In genomic region chr14:40914701-40915100, GRCm38 (mm10) we compare ENCODE assay signal across 11 mouse cellular contexts. TPM values are rescaled to one million over a fixed set of nuclear protein-coding genes. Genes with fewer than 3 reads are reported as not detected.
DNase-seq lines count a peak whose midpoint lies in the region; ATAC-seq and TF ChIP-seq lines count a peak whose summit lies in the region.
"Had no signal": no experiment of that assay in that cellular context is flagged by ENCODE, and none has a peak within 500 bp of the region (broad histone marks: within the 10 kb centered on the region; RNA-seq: fewer than 3 reads in every experiment).

No protein-coding gene starts in this region.

- DNase-seq in adrenal gland, adult 2 months: peak; percentile 62
- DNase-seq in adrenal gland, postnatal 25 days: no peak
- no peak for DNase-seq in lung, postnatal 0 days (ENCODE audit: low spot score)
- no peak for DNase-seq in lung, postnatal 36 days
- DNase-seq in kidney, postnatal 10 days: peak; percentile 72
- no peak for DNase-seq in midbrain, embryonic 10.5 days (ENCODE audit: low spot score)
- no peak for DNase-seq in urinary bladder, adult 18-20 months (ENCODE audit: low spot score in 2 of 2)
- DNase-seq in B cell, adult 2 months: no peak
- DNase-seq: cerebellum, adult 2 months had no signal

- no peak overlapping the region for H3K27ac ChIP-seq in lung, postnatal 0 days (ENCODE audit: low read length)
- no peak overlapping the region for H3K27ac ChIP-seq in midbrain, embryonic 10.5 days (replicated peaks)
- H3K27ac ChIP-seq: hindbrain, embryonic 10.5 days; neural tube, embryonic 15.5 days had no signal

- no peaks in the 10 kb centered on the region for H3K9me3 ChIP-seq in lung, postnatal 0 days (ENCODE audit: low read length)
- no peaks in the 10 kb centered on the region for H3K9me3 ChIP-seq in midbrain, embryonic 10.5 days (replicated peaks)
- H3K9me3 ChIP-seq: hindbrain, embryonic 10.5 days; neural tube, embryonic 15.5 days had no signal

- peaks cover 25% of the 10 kb centered on the region; the same call in 1 of the 2 replicates for H3K36me3 ChIP-seq in lung, postnatal 0 days (ENCODE audit: insufficient read depth, low read length)
- H3K36me3 ChIP-seq in midbrain, embryonic 10.5 days: peaks cover 68% of the 10 kb centered on the region

- no peak overlapping the region for H3K4me3 ChIP-seq in lung, postnatal 0 days (ENCODE audit: low read depth, low read length)
- no peak overlapping the region for H3K4me3 ChIP-seq in midbrain, embryonic 10.5 days
- H3K4me3 ChIP-seq: hindbrain, embryonic 10.5 days; neural tube, embryonic 15.5 days had no signal

- H3K4me2 ChIP-seq in lung, postnatal 0 days (replicated peaks; ENCODE audit: low read depth, low read length): no peak overlapping the region
- H3K4me2 ChIP-seq: neural tube, embryonic 15.5 days had no signal

- 34% methylated on average over 3 of the region's 3 CpGs for WGBS in lung, postnatal 0 days
- 85% methylated on average over 3 of the region's 3 CpGs for whole genome bisulfite sequencing in midbrain, embryonic 10.5 days

- no peaks in the 10 kb centered on the region for H3K27me3 ChIP-seq in lung, postnatal 0 days (replicated peaks; ENCODE audit: insufficient read depth, low read length)
- H3K27me3 ChIP-seq in midbrain, embryonic 10.5 days (ENCODE audit: low read depth, poor library complexity, severe bottlenecking): no peaks in the 10 kb centered on the region
- H3K27me3 ChIP-seq: neural tube, embryonic 15.5 days had no signal

- TF ChIP-seq CTCF in lung, postnatal 0 days (IDR thresholded peaks at IDR 0.05): no peak

- peak; percentile 31; the same call in 1 of the 2 replicates for ATAC-seq in lung, postnatal 0 days

- no peaks in the 10 kb centered on the region for H3K4me1 ChIP-seq in lung, postnatal 0 days (ENCODE audit: insufficient read depth, low read depth, low read length)
- peaks cover 9% of the 10 kb centered on the region for H3K4me1 ChIP-seq in midbrain, embryonic 10.5 days

- TF ChIP-seq EP300 in lung, postnatal 0 days (IDR thresholded peaks at IDR 0.05): no peak

- no peak overlapping the region for H3K9ac ChIP-seq in lung, postnatal 0 days (replicated peaks; ENCODE audit: low read depth)
- H3K9ac ChIP-seq: neural tube, embryonic 15.5 days had no signal

RNA-seq across cellular contexts. Expression of gene Sh2d4b, which starts 21.6 kb away (rescaled TPM):
- total RNA-seq in adrenal gland, adult 2 months (2021): 1 to 10 TPM; 1.6 to 2.4 TPM
- 0.12 and 0.20 TPM in 2 replicates for polyA plus RNA-seq in adrenal gland, adult 2 months (2012; rRNA removed)
- 1.4 and 1.5 TPM in 2 replicates for total RNA-seq in adrenal gland, postnatal 25 days (2021)
- 0.38 and 0.58 TPM in 2 replicates for polyA plus RNA-seq in lung, postnatal 0 days (2015; fragmentation: Nextera tagmentation; extraction: Ambion mirVana)
- polyA plus RNA-seq in midbrain, embryonic 10.5 days (2016; fragmentation: Nextera tagmentation; extraction: Ambion mirVana): 0.31 and 0.45 TPM in 2 replicates

RNA-seq across cellular contexts. Expression of gene Tspan14, which starts 51.9 kb away (rescaled TPM):
- 10 to 100 TPM; 26.3 to 35.8 TPM for total RNA-seq in adrenal gland, adult 2 months (2021)
- polyA plus RNA-seq in adrenal gland, adult 2 months (2012; rRNA removed): 30.7 and 31.2 TPM in 2 replicates
- total RNA-seq in adrenal gland, postnatal 25 days (2021): 24.7 and 31.1 TPM in 2 replicates
- polyA plus RNA-seq in lung, postnatal 0 days (2015; fragmentation: Nextera tagmentation; extraction: Ambion mirVana): 77.3 and 84.9 TPM in 2 replicates
- polyA plus RNA-seq in midbrain, embryonic 10.5 days (2016; fragmentation: Nextera tagmentation; extraction: Ambion mirVana): 90.6 and 101 TPM in 2 replicates

Comparison
In these comparisons a context has a peak if more than half of its experiments do, and no peak if none do; other contexts are left out.
1. DNase-seq: peak in adrenal gland, adult 2 months (single experiment) and kidney, postnatal 10 days (single experiment); none in adrenal gland, postnatal 25 days (single experiment), lung, postnatal 0 days (single experiment), lung, postnatal 36 days (single experiment), midbrain, embryonic 10.5 days (single experiment), urinary bladder, adult 18-20 months (0 of 2) and B cell, adult 2 months (0 of 2).